Mouse (Mus musculus): ENCODE measurements around the gene Timp3. TPM values are rescaled to one million over a fixed set of nuclear protein-coding genes. Genes with fewer than 3 reads are reported as not detected.

The Timp3 gene
- polyA plus RNA-seq, 1 experiment from 2014 or later: 43.7 TPM

DNA sequence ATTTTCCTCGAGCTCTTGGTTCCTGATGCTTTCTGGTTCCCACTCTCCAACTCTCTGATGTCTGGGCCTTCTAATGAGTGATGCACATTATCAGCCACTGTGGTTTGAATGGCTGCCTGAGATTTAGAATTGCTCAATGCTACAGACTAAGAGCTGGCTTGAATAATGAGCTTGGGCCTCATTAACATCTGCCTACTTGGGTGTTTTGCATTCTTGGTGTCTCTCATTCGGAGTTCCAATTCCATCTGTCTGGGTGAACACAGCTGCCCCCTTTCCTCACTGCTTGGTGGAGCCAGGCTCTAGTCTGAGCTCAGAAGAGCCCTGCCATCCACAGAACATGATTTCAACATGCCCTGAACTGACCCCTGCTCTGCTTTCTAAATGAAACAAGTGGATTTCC lies 89.7 kb downstream of the Timp3 start:
- Histone ChIP-seq H3K4me1 (ENCODE audit: control insufficient read depth, insufficient read depth, low read length) (0 out of 2 replicates have a peak, but pooled peaks cover 6% of the 10 kb centered on the region), H3K9ac (ENCODE audit: low read depth, low read length) (no peak overlapping the region), H3K4me3 (ENCODE audit: low read length) (no peak overlapping the region), H3K4me2 (ENCODE audit: low read depth, low read length) (no peak overlapping the region), H3K9me3 (ENCODE audit: control insufficient read depth, low read length) (no peaks in the 10 kb centered on the region), H3K27me3 (replicated peaks; ENCODE audit: control insufficient read depth, insufficient read depth, low read length) (no peaks in the 10 kb centered on the region), H3K27ac (ENCODE audit: low read length) (no peak overlapping the region), H3K36me3 (ENCODE audit: control insufficient read depth, insufficient read depth, low read length) (no peaks in the 10 kb centered on the region)
- 64% methylated on average over 2 of the region's 2 CpGs for WGBS
- ATAC-seq: no peak

DNA sequence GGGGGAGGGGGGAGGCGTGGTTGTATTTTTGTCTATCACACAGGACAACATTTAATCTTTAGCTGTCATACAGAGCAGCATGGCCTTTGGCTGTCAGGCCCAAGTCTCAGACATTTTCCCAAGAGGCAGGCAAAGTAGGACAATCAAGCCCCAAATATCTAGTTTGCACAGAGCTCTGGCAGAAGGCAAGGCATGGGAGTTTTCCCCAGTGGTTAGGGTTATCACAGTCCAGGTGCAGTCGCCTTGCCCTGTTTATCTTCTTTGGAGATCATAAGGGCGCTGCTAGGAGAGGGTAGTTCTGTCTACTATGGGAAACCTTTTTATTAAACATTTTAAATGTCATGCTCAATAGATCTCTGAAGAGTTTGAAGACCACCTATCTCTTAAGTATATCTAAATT lies 92.2 kb downstream of the Timp3 start:
- no peak for ATAC-seq
- no peak overlapping the region for H3K27ac ChIP-seq (ENCODE audit: low read length)
- WGBS: 82% methylated on average over 3 of the region's 3 CpGs
- H3K4me3 ChIP-seq (ENCODE audit: low read length): no peak overlapping the region
- no peaks in the 10 kb centered on the region for H3K9me3 ChIP-seq (ENCODE audit: control insufficient read depth, low read length)
- 0 out of 2 replicates have a peak, but pooled peaks cover 6% of the 10 kb centered on the region for H3K4me1 ChIP-seq (ENCODE audit: control insufficient read depth, insufficient read depth, low read length)
- H3K27me3 ChIP-seq (replicated peaks; ENCODE audit: control insufficient read depth, insufficient read depth, low read length): no peaks in the 10 kb centered on the region
- no peak overlapping the region for H3K9ac ChIP-seq (ENCODE audit: low read depth, low read length)
- no peaks in the 10 kb centered on the region for H3K36me3 ChIP-seq (ENCODE audit: control insufficient read depth, insufficient read depth, low read length)
- H3K4me2 ChIP-seq (ENCODE audit: low read depth, low read length): no peak overlapping the region

DNA sequence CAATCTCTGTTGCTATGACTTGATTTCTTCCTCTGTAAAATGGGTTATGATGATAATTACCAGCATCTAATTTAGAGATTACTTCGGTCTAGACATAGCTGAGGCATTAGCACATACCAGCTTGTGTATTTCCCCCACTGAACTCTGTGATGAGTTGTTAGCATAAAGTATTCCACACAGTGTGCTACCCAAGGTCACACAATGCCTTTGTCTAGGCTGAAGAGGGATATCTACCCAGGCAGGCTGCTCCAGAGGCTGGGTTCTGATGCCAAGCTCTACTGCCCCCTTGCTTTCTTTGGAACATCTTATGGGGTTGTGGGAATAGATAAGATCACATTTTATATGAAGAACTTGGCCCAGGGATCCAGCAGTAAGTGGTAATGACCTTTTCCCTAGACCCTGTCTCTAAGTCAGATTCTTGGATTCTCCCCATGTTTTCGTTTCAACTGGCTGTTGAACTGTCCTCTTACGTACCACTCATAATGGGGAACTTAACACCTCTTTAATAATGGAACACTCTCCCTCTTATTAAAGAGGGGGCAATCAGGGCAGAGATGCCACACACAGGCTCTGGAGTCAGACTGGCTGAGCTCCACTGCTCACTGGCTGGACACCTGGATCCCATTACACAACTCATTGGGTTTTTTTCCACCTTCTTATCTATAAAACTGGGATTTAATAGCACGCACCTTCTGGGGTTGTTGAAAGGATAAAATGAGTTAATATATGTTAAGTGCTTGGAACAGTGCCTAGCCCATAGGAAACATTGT lies 97.6 kb downstream of the Timp3 start:
- no peak overlapping the region for H3K4me2 ChIP-seq (ENCODE audit: low read depth, low read length)
- H3K36me3 ChIP-seq (ENCODE audit: control insufficient read depth, insufficient read depth, low read length): no peaks in the 10 kb centered on the region
- WGBS: 82% methylated on average over 4 of the region's 4 CpGs
- no peak overlapping the region for H3K27ac ChIP-seq (ENCODE audit: low read length)
- no peak overlapping the region for H3K4me3 ChIP-seq (ENCODE audit: low read length)
- ATAC-seq: no peak
- no peaks in the 10 kb centered on the region for H3K9me3 ChIP-seq (ENCODE audit: control insufficient read depth, low read length)
- no peaks in the 10 kb centered on the region for H3K4me1 ChIP-seq (ENCODE audit: control insufficient read depth, insufficient read depth, low read length)
- no peak overlapping the region for H3K9ac ChIP-seq (ENCODE audit: low read depth, low read length)
- H3K27me3 ChIP-seq (replicated peaks; ENCODE audit: control insufficient read depth, insufficient read depth, low read length): no peaks in the 10 kb centered on the region

DNA sequence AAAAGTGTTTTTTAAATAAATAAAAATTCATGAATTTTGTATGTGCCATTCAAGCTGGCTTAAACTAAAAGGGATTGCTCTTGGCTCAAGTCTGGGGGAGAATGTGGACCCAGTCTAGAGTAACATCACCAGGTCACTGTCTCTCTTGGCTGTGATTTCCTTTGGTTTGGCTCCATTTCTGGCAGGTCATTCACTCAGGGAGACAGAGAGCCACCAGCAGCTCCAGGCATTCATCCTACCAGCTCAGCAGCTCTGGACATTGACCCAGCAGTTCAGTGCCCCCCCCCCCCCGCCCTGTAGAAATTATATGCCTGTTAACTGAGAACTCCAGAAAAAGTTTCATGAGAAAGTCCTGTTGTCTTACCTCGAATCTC lies 98.2 kb downstream of the Timp3 start:
- Histone ChIP-seq H3K27me3 (replicated peaks; ENCODE audit: control insufficient read depth, insufficient read depth, low read length) (no peaks in the 10 kb centered on the region), H3K27ac (ENCODE audit: low read length) (no peak overlapping the region), H3K9ac (ENCODE audit: low read depth, low read length) (no peak overlapping the region), H3K9me3 (ENCODE audit: control insufficient read depth, low read length) (no peaks in the 10 kb centered on the region), H3K4me3 (ENCODE audit: low read length) (no peak overlapping the region), H3K4me1 (ENCODE audit: control insufficient read depth, insufficient read depth, low read length) (no peaks in the 10 kb centered on the region), H3K4me2 (ENCODE audit: low read depth, low read length) (no peak overlapping the region), H3K36me3 (ENCODE audit: control insufficient read depth, insufficient read depth, low read length) (no peaks in the 10 kb centered on the region)
- ATAC-seq: no peak
- WGBS: 58% methylated on average over 2 of the region's 2 CpGs

Other genes with a start within 250 kb of the Timp3 start
- gene Syn3, start 198.5 kb downstream of the Timp3 start, polyA plus RNA-seq (2015; fragmentation: Nextera tagmentation; extraction: Ambion mirVana): 2.3 and 2.9 TPM in 2 replicates